Mouse (Mus musculus) liver, embryonic 16.5 days (tissue): ENCODE data around the gene Spdye4c. TPM values are rescaled to one million over a fixed set of nuclear protein-coding genes. Genes with fewer than 3 reads are reported as not detected.

Source experiments
- ATAC-seq: fragments of 200-750 bp; cut with Nextera tagmentation; 2 replicates; pipeline ENCODE4 v1.8.0; 2017; ENCODE audit warnings: low read depth, mild to moderate bottlenecking, moderate number of reproducible peaks, moderate library complexity
- H3K27ac ChIP-seq: fragments of 300-500 bp; sonication (generic); 2 replicates; pipeline ENCODE4 v1.5.1; 2014; ENCODE audit warnings: mild to moderate bottlenecking, low read length
- H3K27me3 ChIP-seq: fragments of 300-500 bp; sonication (generic); 2 replicates; pipeline ENCODE4 v1.6.1; 2014; ENCODE audit warnings: low read depth, low read length, mixed read lengths; ENCODE audit not compliant: control insufficient read depth, insufficient read depth
- H3K36me3 ChIP-seq: fragments of 300-500 bp; sonication (generic); 2 replicates; pipeline ENCODE4 v1.6.1; 2014; ENCODE audit warnings: mild to moderate bottlenecking; ENCODE audit not compliant: control insufficient read depth, insufficient read depth
- H3K4me1 ChIP-seq: fragments of 300-500 bp; sonication (generic); 2 replicates; pipeline ENCODE4 v1.6.1; 2014; ENCODE audit warnings: low read depth, low read length, mixed read lengths; ENCODE audit not compliant: control insufficient read depth
- H3K4me2 ChIP-seq: fragments of 300-500 bp; sonication (generic); 2 replicates; pipeline ENCODE4 v1.6.1; 2014; ENCODE audit warnings: low read depth, low read length, mixed read lengths
- H3K4me3 ChIP-seq: fragments of 300-500 bp; sonication (generic); 2 replicates; pipeline ENCODE4 v1.5.1; 2014; ENCODE audit warnings: low read depth, mild to moderate bottlenecking, low read length
- H3K9ac ChIP-seq: fragments of 300-500 bp; sonication (generic); 2 replicates; pipeline ENCODE4 v1.6.1; 2014; ENCODE audit warnings: low read depth, low read length
- H3K9me3 ChIP-seq: fragments of 300-500 bp; sonication (generic); replicated peaks from 2 replicates; pipeline ENCODE4 v1.6.1; 2016; ENCODE audit warnings: low read length; ENCODE audit not compliant: control insufficient read depth
- WGBS: fragments of 180-500 bp; shearing (Covaris S2); extraction: QIAGEN DNeasy Blood & Tissue Kit; methylation state at CpG from one replicate; pipeline ENCODE4 v1.1.7; 2014; ENCODE audit not compliant: insufficient replicate concordance; 5-methylcytosine and 5-hydroxymethylcytosine counted together
- polyA plus RNA-seq: library from polyadenylated mRNA; unstranded; fragments of >200 nt; fragmentation: Nextera tagmentation; extraction: Ambion mirVana; gene quantifications from 2 replicates; pipeline ENCODE4 v1.2.1, GENCODE M21; 2015

The Spdye4c gene
- polyA plus RNA-seq, 1 experiment from 2014 or later = not detected

GRCm38 (mm10) chr2:128620578-128620977 is 29.6 kb downstream of the Spdye4c start:
- H3K4me3 ChIP-seq = no peak overlapping the region
- no peak overlapping the region for H3K4me2 ChIP-seq
- H3K36me3 ChIP-seq = peaks cover 62% of the 10 kb centered on the region
- H3K4me1 ChIP-seq = no peaks in the 10 kb centered on the region
- no peak overlapping the region for H3K9ac ChIP-seq
- no peaks in the 10 kb centered on the region for H3K27me3 ChIP-seq
- WGBS = 77% methylated on average over 1 of the region's 1 CpGs
- H3K27ac ChIP-seq = no peak overlapping the region
- ATAC-seq = no peak
- no peaks in the 10 kb centered on the region for H3K9me3 ChIP-seq

Other genes with a start within 250 kb of the Spdye4c start
- 24.2 and 24.9 TPM in 2 replicates for gene Anapc1, start 96.2 kb downstream of the Spdye4c start, polyA plus RNA-seq
- 6.4 and 7.4 TPM in 2 replicates for gene Mertk, start 107.7 kb downstream of the Spdye4c start, polyA plus RNA-seq
- gene Tmem87b, start 226.9 kb downstream of the Spdye4c start, polyA plus RNA-seq = 9.3 and 10.5 TPM in 2 replicates